Mouse (Mus musculus) CD4-positive helper T cell, adult 2 months (primary cell): ENCODE measurements around the gene Adrb1.

Experiments used
- DNase-seq: peaks from one replicate; pipeline ENCODE4 v3.0.0-alpha.2; 2012; ENCODE audit warnings: low read depth, missing footprints, low spot score

The Adrb1 gene

DNA sequence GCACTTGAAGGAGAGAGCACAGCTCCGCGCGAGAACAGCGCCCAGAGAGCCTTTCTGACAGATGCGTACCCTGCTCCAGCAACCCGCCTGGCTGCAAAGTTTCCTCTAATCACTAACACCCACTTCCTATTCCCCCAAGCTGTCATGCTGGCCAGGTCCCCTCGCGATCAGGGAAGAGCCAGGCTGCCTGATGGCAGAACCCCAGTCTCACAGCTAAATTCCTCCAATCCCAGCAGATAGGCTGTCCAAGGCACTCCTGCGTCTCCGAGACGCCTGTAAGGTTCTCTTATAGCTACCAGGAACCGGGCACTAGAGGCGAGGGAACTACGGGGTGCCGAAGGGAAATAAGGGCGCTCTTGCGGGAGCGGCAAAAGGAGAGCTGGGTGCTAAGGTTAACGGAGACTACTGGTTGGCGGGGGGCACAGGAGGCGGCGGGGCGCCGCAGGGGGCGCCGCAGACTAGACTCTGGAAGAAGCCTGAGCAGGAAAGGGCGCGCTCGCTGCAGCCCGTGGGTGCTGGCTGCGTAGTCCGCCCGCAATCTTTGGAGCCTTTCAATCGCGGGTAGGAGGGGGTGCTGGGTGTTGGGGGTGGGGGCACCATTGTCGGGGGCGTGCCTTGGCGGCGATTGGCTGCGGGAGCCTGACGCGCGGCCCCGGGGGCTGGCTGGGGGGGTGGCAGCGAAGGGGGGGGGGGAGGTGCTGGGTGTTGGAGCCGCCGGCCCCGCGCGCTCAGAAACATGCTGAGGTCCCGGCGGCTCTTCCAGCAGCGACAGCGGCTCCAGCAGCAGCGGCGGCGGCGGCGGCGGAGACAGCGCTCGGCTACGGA is at the start of gene Adrb1:
Adrb1 (plus strand) TSS at position 813 of the 825 bp plus-strand sequence.
- DNase-seq = peak; percentile 19

DNA sequence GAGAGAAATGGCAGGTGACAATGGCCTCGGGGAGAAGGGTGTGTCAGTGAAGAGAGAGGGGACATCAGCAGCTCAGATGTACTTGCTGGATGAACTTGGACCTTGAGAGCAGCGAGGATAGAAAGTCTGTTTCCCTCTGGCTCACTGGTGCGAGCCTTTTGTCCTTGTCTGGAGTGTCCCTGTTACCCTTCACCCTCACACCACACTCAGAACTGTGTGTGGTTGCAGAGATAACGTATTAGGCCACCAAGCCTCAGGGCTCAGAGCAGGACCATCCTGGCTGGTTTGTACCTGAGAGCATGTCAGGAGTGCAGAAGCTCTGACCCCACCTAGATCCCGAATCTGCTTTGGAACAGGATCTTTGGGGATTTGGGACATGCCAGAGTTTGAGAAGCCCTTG is 46.3 kb upstream of the Adrb1 start:
- no peak for DNase-seq

DNA sequence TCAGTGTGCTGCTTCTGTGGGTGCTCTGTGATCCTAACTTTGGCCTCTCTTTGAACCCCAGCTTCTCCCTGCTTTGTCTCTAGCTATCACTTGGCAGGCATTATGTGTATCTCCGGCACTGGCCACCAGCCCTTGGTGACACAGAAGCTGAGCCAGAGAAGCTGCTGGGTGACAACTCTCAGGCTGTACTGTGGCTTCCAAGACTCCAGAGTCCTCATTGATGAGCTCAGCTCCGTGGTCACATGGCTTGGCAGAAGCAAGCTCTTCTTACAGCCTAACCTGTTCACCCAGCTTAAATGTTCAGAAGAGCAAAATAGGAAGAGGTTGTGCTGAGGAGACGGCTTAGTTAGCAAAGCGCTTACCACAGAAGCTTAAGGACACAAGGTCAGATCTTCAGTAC is 45.5 kb upstream of the Adrb1 start:
- no peak for DNase-seq

DNA sequence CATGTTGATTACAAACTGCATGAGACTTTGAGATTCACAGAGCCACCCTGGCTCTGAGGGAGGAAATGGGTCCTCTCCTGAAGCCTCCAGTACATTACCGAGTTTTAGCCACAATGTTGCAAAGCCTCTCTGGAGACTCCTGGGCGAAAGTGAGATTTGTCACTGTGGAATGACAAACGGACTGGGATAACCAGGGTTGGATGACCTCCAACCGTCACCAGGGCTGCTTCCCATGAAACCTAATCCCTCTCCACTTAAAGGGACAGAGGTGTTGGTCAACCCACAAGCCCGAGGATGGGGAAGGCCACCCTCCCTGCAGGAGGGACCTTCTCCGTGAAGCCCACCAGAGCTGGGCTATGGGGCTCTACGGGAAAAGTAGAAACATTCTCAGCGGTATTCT is 44.4 kb upstream of the Adrb1 start:
- DNase-seq = no peak

DNA sequence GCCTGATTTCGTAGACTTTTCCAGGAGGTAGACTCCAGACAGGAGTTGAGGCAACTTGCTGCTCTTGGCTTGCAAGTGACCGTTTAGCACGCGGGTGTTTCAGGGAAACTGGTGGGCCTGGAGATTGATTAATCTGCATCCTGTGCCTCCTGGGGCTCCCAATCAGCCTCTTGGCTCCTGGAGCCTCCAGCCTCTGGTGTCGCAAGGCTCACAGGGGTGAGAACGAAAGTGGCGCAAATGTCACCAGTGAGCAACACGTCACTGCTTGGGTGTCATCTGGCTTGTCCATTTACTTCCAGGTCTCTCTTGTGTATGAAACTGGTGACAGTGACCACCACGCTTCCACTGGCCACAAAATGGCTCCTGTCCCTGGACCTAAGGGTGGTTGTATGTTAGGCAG is 43.5 kb upstream of the Adrb1 start:
- no peak for DNase-seq

DNA sequence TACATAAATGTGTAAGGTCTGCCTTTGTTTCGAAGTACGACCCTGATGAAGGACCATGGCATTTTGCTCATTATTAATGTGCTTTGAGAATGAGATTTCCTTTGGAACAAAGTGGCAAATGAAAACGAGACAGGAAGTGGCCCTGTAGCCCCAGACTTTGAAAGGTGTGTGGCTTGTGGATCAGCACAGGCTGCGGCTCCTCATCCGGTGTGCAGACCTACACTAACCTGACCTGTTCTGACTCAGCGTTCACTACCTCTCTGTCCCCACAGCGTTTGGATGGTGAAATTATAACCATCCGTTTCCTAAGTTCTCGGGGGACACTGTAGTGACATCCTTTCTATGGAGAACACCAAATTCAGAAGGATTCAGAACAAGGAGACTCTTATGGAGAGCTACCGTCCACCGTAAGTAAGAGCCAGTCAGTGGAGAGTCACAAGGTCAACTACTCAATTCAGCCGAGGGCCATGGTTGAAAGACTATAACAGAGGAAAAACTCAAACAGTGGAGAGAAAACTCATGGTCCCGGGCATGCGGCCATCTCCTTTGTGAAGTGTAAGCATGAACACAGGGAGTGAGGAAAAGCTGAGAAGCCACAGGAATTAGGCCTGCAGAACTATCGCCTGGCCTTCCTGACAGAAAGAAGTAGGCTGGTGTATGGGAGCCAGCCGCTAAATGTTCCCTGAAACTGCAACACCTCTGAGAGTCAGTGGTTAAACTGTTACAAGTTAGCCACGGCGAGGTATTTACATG is 42.6 kb upstream of the Adrb1 start:
- peak; percentile 53 for DNase-seq

DNA sequence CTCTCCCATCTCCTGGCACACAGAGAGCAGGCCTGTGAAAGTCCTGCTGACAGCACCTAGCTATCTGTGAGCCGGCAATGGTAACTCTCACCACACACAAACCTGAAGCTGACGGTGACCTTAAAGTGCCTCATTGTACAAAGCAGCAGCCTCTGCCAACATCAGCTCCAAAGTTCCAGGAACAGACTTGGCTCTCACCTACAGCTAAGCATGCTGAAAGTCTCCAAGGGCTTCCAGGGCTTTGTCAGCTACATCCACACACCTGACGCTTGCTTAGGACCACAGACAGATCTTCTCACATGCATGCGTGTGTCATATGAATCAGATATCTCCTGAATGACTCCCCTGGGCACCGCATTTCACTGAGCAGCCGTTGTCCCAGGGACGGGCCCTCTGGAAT is 42.0 kb upstream of the Adrb1 start:
- DNase-seq = no peak

DNA sequence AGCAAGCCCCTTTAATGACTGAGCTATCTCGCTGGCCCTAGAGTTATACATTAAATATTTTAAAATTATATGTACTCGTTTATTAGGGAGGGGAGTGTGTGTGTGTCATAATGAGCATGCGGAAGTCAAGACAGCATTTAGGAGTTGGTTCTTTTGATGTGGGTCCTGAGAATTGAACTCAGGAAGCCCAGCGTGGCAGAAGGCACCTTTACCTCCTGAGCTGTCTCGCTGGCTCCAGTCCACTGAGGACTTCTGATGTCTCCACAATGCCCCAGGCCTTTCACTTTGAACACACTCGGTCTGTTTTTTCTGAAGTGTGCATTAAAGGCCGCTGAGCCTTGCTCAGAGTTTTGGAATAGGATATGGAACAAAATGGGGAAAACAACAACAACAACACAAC is 39.7 kb upstream of the Adrb1 start:
- DNase-seq = peak; percentile 56

DNA sequence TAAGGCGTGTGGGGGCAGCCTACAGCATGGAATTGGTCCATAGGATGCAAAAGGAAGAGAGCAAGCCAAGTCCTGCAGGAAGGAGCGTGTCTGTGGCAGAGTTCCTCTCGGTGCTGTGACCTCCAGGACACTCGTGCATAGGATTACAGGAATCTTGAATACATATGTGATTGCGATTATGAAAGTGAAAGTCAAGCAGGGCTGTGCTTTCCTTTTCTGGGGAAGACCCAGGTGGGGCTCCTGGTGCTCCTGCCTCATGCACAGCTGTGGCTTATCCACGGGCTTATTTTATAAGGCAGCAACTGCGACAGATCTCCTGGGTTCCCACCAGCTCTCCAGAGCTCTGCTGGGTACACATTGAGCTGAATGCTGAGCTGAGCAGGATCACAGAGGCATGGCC is 39.2 kb upstream of the Adrb1 start:
- peak; percentile 41 for DNase-seq

DNA sequence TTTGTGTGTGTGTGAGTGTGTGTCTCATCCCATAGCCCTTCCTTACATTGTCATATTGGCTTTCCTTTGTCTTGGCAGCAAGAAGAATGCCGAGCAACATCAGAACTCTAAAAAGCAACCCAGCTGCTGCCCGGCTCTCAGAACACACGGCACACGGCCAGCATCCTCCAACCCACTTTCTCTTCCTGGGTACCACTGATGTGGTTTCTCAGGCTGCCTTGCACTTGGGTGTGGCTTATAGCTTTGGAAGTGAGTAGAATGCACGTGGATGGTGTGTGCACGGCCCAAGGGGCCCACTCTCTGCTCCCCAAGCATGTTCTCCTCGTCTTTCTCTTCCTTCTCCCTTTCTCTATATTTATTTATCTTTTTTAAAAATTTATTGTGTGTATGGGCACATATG is 36.5 kb upstream of the Adrb1 start:
- peak; percentile 72 for DNase-seq

DNA sequence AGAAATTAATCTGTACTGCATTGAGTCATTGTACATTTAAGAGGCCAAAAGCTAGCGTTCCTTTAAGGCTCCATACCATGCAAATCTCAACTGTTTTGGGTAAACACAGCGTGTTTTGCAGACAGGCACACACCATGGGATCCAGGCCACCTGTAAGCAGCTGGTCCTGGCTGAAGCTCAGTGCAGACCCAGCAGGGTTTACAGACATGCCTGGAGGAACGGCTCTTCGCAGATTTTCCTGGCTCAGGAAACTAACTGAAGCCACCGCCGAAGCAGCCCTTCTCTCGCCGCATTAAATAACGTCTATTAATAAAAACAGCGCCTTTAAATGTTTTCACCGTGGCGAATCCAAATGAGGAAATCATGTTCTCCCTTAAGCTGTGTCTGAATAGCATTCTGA is 35.8 kb upstream of the Adrb1 start:
- DNase-seq = no peak

DNA sequence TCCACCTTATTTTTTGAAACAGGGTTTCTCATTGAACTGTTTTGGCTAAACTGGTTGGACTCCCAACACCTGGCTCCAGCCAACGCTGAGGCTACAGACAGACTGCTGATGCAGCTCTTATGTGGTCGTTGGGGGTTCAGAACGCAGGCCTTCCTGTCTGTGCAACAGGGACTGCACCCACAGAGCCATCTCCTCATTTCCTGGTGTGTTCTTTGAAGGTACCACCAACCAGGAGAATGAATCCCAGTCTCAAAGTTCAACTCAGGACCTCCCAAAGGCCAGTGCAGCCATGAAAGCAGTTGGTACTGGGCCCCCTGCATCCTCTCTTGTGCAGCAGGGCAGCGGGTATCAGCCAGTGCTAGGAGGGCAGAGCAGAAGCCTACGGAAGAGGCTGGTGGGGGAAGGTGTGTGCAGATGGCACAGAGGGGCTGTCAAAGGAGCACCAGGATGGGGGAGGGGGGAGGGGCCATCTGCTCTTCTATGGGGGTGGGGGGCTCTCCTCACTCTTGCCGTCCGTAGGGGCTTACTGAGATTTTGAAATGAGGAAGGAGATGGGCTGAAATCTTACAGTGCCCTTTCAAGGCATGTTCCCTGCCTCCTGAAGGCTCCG is 34.9 kb upstream of the Adrb1 start:
- peak; percentile 33 for DNase-seq

DNA sequence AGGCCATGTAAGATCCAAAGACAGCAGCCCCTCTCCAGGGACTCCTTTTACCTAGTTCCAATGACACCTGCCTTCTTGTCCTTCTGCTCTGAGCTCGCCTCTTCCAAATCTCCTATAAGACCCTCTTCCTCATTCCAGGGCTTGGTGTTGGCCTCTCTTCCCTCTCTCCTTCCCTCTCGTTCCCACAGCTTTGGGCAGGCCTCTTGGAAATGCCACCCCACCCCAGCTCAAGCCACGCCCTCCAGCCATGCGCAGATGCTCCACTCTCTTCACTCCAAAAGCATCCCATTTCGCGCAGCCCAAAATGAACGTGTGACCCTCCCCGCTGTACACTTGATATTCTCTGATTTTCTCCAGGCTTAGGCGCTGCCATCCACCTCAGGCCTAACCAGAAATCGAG is 34.3 kb upstream of the Adrb1 start:
- DNase-seq = no peak

DNA sequence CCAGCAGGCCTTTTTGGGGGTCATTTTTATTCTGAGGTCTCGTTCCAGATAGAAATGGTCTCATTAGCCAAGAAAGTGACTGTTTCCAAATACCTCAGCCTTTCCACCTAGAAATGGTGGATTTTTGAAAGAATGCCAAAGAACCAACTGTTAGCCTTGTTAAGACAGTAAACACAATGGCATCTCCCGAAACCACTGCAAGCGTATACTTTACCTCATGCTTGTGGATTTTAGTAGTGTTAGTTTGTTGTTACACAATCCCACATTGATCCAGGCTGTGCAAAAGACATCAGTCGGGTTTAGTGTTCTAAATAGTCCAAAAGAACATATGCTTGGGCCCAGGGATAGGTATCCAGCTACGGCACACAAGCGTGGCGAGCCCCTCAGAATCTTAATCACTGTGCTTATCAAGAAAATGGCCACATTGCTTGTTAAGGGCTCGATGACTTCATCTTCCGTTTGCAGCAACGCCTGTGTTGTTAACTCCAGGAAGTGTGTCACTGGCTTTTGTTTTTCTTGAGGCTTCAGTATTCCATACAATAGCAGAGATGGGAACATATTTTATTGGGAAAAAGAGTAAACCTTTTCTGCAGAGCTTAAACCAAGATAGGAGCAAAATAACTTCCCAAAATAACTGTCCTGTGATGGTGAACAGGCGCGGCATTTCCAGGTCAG is 33.2 kb upstream of the Adrb1 start:
- DNase-seq = no peak

DNA sequence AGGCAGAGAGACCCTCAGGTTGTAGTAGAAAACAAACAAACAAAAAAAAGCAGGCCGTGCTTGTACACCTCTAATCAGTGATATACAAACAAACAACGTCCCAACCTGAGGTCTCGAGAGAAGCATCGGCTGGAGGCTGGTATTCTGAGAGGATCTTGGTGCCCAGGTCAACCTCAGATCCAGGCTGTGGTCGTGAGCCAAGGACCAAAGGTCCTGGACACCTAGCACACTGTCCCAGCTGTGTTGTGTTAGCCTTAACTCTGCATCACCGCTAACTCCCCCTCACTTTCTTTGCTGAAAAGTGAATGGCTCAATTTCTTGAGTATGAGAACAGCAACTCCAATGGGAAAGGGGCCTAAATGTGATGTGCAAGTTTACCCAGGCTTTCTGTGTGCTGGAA is 32.5 kb upstream of the Adrb1 start:
- DNase-seq = no peak

DNA sequence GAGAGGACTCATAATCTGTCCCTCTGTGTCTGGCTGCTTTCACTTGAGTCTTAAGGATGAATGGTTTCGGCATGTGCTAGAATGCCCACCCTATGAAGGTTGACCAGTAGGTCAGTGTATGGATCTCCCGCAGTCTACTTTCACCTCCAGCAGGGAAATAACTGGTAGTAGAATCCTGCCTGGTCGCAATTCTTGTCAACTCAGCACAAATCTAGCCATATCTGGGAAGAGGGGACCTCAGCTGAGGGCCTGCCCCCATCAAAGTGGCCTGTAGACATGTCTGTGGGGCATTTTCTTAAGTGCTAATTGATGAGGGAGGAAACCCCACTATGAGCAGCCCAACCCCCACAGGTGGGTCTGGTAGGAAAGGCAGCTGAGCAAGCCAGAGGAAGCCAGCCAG is 30.9 kb upstream of the Adrb1 start:
- no peak for DNase-seq

DNA sequence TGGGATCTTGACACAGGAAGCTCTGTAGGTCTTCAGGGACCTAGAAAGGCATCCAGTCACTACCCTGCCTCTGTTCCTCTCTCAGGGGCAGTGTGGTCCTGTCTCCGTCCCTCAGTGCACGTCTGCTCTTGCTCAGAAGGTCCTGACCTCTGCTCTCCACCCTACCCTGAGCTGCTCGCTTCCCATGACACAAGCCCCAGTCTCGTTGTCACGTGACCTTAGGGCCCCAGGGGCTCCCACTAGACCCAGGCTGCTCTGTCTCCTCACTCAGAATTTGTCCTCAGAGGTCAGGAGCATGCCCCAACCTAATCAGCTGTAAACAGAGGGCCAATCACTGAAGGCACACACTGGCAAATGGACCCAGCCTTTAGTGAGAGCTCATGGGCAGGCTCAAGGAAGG is 29.5 kb upstream of the Adrb1 start:
- DNase-seq = no peak

DNA sequence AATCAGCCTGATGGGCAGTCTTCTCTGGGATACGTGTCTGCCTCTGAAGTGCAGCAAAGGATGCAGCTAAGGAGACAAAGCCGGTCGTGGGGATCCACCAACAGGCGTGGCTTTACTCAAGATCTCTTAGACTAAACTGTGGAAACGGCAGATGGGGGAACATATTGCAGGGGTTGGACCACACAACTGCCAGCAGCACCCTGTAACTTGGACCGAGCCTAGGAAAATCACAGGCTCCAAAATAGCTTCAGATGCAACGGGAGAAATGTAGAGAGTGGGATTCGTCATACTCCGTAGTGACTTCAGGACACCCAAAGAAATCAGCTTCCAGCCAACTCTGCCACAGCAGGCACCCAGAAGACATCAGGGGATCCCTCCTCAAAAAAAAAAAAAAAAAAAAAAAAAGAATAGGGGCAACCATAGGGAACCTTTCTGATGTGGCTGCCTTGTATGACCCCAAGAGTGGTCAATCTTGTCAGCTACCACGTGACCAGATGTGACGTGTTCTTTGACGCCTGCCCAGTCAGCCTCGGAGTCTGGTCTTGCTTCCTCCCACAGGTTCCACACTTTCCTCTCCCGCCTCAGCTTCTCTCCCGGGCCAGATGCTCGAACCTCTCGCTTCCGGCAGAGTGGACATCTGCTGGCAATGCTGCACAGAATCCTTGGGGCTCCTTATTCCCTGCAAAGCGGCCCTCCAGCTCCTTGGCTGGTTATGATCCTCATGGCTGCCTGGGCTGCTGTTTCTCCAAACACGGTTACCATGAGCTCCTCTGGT is 24.4 kb upstream of the Adrb1 start:
- DNase-seq = no peak

DNA sequence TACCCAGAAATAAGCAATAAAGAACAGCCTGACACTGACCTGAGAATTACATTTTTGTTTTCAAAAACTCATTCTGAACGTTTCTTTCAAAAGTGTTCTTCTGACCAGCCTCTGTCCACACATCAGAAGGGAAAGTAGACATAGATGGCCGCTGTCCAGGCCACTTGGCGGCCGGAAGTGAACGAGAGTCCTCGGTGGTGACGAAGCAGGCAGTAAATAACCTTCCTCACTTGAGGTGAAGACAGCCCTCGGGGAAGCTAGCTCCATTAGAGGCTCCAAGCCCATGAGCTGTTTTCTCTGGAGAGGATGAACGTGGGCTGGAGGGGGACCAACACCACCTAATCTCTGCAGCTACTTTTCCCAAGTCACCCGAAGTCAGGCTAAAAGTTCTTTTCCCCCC is 21.2 kb upstream of the Adrb1 start:
- DNase-seq = no peak

DNA sequence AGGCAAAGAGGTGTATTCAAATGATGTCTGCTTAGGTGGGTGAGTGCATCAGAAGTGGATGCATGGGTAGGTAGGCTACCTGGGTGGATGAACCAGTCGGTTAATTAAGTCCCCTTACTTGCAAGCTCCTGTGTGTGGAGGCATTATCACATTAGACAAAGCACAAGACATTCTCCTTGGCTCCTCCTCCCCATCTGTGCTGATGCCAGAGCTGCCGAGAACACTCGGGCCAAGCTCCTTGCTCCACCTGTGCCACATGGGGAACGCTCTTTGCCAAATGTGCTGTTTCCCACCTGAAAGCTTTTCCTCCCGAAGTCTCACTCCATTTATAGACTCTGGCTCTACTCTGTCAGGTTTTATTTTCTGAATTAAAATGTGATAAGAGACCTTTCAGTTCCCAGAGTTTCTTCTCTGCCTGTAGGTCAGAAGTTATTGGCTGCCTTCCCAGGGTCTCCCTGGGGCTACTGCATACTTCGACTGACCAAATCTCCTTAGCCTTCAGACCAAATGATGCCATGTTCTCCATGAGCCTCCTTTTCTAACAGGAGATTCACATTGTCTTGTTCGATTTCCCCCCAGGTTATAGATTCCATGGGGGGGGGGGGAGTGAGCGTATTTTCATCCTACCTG is 20.5 kb upstream of the Adrb1 start:
- DNase-seq = no peak

DNA sequence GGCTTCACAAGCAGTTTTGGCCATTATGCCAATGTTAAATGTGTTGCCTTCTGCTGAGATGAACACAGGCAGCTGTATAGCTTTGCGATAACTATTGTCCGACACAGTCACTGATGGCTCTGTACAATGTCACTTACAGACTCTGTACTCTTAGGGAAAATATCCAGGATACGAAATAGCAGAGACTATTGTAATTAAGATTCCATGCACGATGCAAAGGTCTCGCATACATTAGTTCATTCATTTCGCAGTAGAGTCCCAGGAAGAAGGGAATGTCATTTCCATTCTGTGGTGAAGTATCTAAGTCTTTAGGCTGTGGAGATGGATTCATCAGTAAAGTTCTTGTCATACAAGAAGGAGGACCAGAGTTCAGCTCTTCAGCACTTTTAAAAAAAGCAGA is 20.0 kb upstream of the Adrb1 start:
- no peak for DNase-seq
